Mouse (Mus musculus): ENCODE results near the gene Sgo2a.
A peak's percentile ranks its signal among the peaks of the same experiment; 100 is the strongest.
"Not testable (repeated sequence)": the region's sequence is repeated elsewhere in the genome, so short reads cannot be mapped to it uniquely, and the experiment has no call there.

Sgo2a gene

GRCm38 (mm10) chr1:57995432-57996132, at the start of gene Sgo2a:
TSS of gene Sgo2a (plus strand) at chr1:57995971.
- DNase-seq, result peak; percentile 96

DNA sequence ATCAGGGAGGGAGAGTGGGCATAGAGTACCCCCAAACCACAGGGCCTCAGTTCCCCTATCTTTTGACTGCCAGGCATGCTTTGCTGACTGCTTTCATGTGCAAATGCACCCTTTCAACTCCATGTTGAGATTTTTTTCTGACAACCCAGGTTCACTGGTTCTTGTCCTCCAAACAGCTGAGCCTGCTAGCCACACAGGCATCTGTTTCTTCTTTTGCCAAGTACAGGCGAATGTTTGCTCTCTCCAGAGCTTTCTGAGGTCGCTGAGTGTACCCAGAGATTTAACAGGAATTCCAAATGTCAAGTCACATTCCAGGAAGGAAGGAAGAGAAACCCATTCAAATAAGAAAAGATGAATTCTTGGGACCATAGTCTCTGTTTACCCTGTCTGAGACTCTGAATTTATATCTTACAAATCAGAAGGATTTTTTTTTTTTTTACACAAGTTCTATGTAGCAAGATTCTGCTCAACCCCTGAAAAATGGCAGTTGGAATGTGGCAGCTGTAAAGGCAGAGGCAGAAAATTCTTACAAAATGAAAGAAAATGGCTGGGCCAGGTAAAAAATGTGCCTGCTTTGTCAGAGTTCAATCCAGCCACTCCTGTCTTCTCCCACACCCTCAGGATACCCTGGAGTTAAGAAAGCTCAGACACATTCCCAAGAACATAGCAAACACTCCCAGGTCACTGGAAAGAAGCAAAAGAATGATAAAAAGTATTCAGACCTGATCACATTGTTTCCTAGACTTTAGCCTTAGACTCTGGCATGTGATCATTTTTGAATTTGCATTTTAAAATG, 48.0 kb upstream of the Sgo2a start:
- no peak for DNase-seq

DNA sequence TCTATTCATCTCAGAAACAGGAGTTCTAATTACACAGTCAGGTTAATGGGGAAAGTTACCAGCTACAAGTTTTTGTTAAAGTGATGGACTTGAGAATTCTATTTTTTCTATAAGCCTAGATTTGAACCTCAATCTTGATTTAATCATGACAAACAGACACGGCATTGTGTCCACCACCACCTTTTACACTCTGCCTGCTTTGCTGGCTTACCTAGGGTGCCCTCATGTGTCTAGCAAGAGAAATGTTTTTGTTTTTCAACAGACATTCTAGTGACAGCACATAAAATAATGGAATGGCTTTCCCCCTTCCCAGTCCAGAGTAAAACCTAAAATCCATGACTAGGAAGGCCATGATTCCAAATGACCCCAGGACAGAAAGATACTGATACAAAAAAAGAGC, 46.6 kb upstream of the Sgo2a start:
- peak; percentile 21 for DNase-seq

- DNase-seq, result no peak
These were observed 46.1 kb upstream of the Sgo2a start for GRCm38 (mm10) chr1:57949716-57950115.

DNA sequence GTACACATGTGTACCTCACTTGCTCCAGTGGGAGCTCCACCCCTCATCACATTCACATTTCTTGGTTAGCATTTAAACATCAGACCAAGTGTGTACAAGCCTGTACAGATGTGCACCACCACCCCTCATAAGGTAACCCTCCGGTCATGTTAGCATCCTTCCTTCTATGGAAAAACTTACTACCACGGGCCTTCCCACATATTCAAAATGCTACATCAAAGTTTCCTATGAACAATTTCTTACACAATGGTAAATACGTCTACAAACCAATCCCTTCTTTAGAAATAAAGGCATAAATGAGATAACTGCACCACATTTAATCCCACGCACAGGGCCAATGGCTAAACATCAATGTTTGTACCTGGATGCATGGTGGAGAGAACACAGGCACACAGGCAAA, 43.3 kb upstream of the Sgo2a start:
- DNase-seq, result no peak

DNA sequence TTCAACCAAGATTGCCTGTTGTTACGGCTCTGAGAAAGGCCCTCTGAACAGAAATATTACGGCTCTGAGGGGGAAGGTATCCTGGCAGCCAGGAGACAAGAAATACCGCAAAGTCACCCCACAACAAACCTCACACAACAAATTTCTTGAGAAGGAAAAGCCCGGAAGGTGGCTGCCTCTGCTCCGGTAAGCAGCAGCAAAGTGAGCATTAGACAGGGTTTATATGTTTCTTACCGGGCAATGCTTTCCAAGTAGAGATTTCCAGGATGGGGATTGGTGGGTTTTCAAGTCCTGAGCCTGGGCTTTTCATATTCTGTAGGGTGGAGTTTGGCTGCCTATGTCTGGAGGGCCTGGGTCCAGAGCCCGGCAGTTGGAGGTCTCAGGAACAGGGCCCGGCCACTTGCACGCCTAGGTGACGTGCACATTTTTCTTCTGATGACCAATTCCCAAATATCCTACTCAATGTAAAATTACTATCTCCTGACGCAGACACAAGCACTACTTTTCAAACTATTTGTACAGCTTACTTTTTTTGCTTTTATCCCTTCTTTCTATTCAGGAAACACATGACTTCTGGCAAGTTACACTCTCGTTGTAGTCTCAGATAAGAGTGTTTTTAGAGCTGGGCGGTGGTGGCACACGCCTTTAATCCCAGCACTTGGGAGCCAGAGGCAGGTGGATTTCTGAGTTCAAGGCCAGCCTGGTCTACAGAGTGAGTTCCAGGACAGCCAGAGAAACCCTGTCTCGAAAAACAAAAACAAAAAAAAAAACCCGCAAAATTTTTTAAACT, 42.0 kb upstream of the Sgo2a start:
- no peak for DNase-seq

GRCm38 (mm10) chr1:57954376-57954765, 41.4 kb upstream of the Sgo2a start:
- no peak for DNase-seq

- DNase-seq, result no peak
These were observed 40.0 kb upstream of the Sgo2a start for GRCm38 (mm10) chr1:57955774-57956173.

DNA sequence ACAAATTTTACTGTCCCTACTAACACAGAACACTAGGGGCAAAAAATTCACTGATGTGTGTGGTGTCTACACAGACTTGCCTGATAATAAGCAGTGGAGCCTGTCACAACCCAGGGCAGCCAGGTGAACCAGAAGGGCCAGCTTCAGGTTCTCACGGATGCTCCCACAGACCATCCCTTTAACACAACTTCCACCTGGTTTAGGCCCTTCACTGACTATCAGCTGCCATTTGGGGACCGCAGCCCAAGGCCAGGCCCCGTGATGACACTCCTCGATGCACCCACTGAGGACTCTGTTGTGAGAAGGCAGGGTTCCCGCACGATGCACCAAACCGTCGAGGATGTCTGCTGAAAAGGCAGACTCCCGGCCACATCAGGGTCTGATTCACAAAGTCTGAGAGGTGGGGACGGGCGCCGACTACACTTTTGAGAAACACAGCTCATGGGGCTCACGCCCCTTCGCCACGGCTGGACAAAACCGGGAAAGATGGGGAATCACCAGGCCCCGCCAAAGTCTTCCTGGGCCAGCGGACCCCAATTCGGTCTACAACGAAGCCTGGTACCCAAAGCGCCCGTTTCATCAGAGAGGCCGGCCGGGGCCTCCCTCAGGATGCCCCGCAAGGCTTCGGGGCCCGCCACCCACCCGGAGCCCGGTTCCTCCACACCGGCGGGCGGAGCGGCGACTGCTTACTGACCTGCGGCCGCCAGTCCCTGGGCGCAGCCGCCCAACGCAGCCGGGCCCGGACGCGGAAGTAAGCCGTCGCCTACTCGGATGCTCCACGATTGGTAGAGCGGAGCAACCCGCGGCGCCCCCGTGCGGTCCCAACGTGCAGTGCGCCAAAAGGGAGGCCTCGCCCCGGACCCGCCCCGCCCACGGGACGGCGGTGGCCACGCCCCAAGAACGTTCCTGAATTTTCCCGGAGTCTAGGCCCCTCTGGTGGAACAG, 26.2 kb upstream of the Sgo2a start:
- peak; percentile 98 for DNase-seq

- DNase-seq, result no peak
These were observed 24.2 kb upstream of the Sgo2a start for GRCm38 (mm10) chr1:57971588-57971987.

- no peak for DNase-seq
These were observed 18.9 kb upstream of the Sgo2a start for GRCm38 (mm10) chr1:57976860-57977259.

DNA sequence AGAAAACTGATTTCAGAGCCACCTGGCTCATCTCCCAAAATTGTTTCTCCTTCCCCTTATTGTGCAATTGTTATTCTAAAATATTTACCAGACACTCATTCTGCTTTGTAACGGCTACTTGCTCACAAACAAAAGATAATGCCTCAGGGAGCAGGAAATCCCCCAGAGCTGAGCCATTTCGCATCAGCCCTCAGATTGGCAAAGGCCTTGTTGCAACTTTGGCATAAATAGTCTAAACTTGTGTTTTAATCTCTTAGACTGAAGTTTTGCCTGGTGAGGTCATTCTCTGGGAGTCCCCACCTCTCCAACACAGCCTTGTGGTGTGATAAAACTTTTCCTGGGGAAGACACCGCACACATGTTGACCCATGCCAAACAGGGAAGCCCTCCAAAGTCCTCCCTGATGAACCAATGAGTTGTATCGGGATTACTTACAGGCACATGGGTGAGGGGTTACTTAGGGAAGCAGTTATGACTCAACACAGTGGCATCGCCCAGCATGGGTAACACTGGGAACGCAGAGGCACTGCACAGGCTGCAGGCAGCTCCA, 6.6 kb upstream of the Sgo2a start:
- DNase-seq, result no peak

GRCm38 (mm10) chr1:57991277-57991676, 4.5 kb upstream of the Sgo2a start:
- DNase-seq, result no peak

GRCm38 (mm10) chr1:57996133-57996615, 403 bp downstream of the Sgo2a start:
- DNase-seq, result no peak

GRCm38 (mm10) chr1:57998146-57998545, 2.4 kb downstream of the Sgo2a start:
- no peak for DNase-seq

DNA sequence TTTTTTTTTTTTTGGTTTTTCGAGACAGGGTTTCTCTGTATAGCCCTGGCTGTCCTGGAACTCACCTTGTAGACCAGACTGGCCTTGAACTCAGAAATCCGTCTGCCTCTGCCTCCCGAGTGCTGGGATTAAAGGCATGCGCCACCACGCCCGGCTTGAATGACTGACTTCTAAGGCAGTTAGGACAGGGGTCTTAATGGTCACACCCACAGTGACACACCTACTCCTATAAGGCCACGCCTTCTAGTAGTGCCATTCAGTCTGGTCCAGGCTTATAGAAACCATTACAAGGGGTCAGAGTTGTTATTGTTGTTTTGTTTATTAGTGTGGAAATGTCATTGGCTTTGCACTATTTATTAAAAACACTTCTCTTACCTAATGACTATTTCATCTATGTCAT, 10.6 kb downstream of the Sgo2a start:
- not testable (repeated sequence) for DNase-seq

- no peak for DNase-seq
These were observed 23.1 kb downstream of the Sgo2a start, which contains the start of gene Kctd18 for GRCm38 (mm10) chr1:58018856-58019255. TSS of gene Kctd18 (minus strand) at chr1:58018956.

DNA sequence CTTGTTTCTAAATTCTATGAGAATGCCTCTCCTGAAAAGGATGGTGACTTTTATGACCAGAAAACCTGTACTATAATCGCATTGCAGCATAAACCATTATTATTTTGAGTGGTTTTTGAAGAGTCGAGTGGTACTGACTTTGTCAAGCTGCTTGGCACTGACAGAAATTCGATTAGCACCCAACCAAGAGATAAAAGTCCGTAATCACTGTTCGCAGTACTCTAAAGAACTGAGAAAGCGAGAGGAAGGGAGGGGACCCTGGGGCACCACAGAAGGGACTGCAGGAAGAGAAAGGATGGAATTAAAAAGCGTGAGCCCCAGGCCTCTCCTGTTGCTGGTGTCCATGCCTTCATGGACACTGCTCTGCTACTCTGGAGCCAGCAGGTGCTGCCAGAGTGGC, 31.9 kb downstream of the Sgo2a start:
- no peak for DNase-seq

DNA sequence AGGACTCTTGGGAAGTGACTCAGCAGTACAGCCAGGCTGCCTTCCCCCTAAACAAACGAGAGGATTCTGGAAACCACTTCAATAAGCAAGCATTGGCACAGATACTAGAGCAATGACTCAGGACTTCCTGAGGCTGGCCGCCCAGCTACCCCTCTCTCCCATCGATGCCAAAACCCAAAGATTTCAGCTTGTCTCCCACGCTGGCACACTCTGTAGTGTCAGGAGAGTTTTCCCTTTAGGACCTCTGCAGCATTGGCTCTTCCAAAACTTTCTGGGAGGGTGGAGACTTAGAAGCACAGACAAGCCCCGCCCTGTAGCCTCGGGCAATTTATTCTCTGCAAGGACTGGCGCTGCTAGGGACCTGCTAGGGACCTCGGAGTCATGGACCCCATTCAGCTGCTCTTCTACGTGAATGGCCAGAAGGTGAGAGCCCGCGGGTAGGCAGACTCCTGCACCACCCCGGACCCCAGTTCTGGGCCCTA, 33.9 kb downstream of the Sgo2a start, which contains the start of gene Aox1:
Aox1 (plus strand) TSS at position 296 of the 482 bp plus-strand sequence.
- DNase-seq, result peak; percentile 40

GRCm38 (mm10) chr1:58030156-58030871, 34.5 kb downstream of the Sgo2a start:
- DNase-seq, result peak; percentile 40
